Mouse (Mus musculus) lung, adult 2 months (tissue): ENCODE results near the gene Cpxm1. TPM values are rescaled to one million over a fixed set of nuclear protein-coding genes. Genes with fewer than 3 reads are reported as not detected.

Experiments
- DNase-seq: peaks from one replicate; pipeline ENCODE4 v3.0.0; 2022
- H3K4me1 ChIP-seq: fragments of 200-500 bp; 2 replicates; pipeline ENCODE4 v1.6.1; 2011; ENCODE audit warnings: low read length; ENCODE audit not compliant: control insufficient read depth, insufficient read depth
- H3K4me3 ChIP-seq: fragments of 200-500 bp; replicated peaks from 2 replicates; pipeline ENCODE3; 2011; ENCODE audit warnings: low read depth, mild to moderate bottlenecking, control low read depth, low read length; ENCODE audit errors: extremely low read depth
- CTCF ChIP-seq: fragments of 200-500 bp; IDR thresholded peaks from 2 replicates; pipeline ENCODE4 v1.5.1; 2011; ENCODE audit warnings: mild to moderate bottlenecking, low read length, control low read depth; ENCODE audit not compliant: insufficient read depth
- POLR2A ChIP-seq: fragments of 200-500 bp; IDR thresholded peaks from 2 replicates; pipeline ENCODE4 v1.6.1; 2011; ENCODE audit warnings: low read depth, mild to moderate bottlenecking, control low read depth, low read length, borderline replicate concordance; ENCODE audit errors: extremely low read depth
- WGBS: fragments of 180-500 bp; shearing (Covaris S2); methylation state at CpG from one replicate; pipeline ENCODE4 v1.1.7; 2018; 5-methylcytosine and 5-hydroxymethylcytosine counted together
- polyA plus RNA-seq: library from polyadenylated mRNA; depleted of rRNA; stranded (reverse); fragments of >200 nt; gene quantifications from 2 replicates; pipeline ENCODE4 v1.2.3, GENCODE M21; 2012

Cpxm1 gene
- polyA plus RNA-seq, 1 experiment, result 20.5 TPM

GRCm38 (mm10) chr2:130404939-130405338, 7.6 kb upstream of the Cpxm1 start, which contains the start of the genes Gm28372 and 1700020A23Rik:
Gene Gm28372 (plus strand): TSS chr2:130405239.
Gene 1700020A23Rik (plus strand): TSS chr2:130405259.
- TF ChIP-seq POLR2A (no peak), CTCF (no peak)
- 79% methylated on average over 1 of the region's 1 CpGs for WGBS
- Histone ChIP-seq H3K4me1 (no peaks in the 10 kb centered on the region), H3K4me3 (no peak within 1 kb of the TSS)
- DNase-seq, result no peak

- WGBS, result 63% methylated on average over 4 of the region's 4 CpGs
- H3K4me3 ChIP-seq, result no peak overlapping the region
- TF ChIP-seq CTCF (no peak), POLR2A (no peak)
Observed at GRCm38 (mm10) chr2:130401891-130402290, 4.5 kb upstream of the Cpxm1 start.

GRCm38 (mm10) chr2:130400046-130400445, 2.7 kb upstream of the Cpxm1 start:
- 94% methylated on average over 1 of the region's 1 CpGs for WGBS
- Histone ChIP-seq H3K4me3 (no peak overlapping the region), H3K4me1 (no peaks in the 10 kb centered on the region)
- no peak for TF ChIP-seq POLR2A
- TF ChIP-seq CTCF, result no peak
- DNase-seq, result no peak

More at GRCm38 (mm10) chr2:130401891-130402290, 4.5 kb upstream of the Cpxm1 start:
- no peak for DNase-seq
- no peaks in the 10 kb centered on the region for H3K4me1 ChIP-seq

- peak; percentile 21 for DNase-seq
- WGBS, result 16% methylated on average over 14 of the region's 14 CpGs
- H3K4me1 ChIP-seq, result no peaks in the 10 kb centered on the region
- no peak overlapping the region for H3K4me3 ChIP-seq
- TF ChIP-seq POLR2A (no peak), CTCF (no peak)
Observed at GRCm38 (mm10) chr2:130398091-130398490, 717 bp upstream of the Cpxm1 start.

- TF ChIP-seq POLR2A, result no peak
- TF ChIP-seq CTCF, result no peak
- DNase-seq, result no peak
- H3K4me3 ChIP-seq, result no peak overlapping the region
- no peaks in the 10 kb centered on the region for H3K4me1 ChIP-seq
- 94% methylated on average over 11 of the region's 11 CpGs for WGBS
Observed at GRCm38 (mm10) chr2:130395696-130396095, 1.7 kb downstream of the Cpxm1 start.

- DNase-seq, result no peak
- H3K4me3 ChIP-seq, result no peak overlapping the region
- no peaks in the 10 kb centered on the region for H3K4me1 ChIP-seq
- no peak for TF ChIP-seq CTCF
- TF ChIP-seq POLR2A, result no peak
- WGBS, result 80% methylated on average over 3 of the region's 3 CpGs
Observed at GRCm38 (mm10) chr2:130392836-130393235, 4.5 kb downstream of the Cpxm1 start.

GRCm38 (mm10) chr2:130390993-130391625, 6.3 kb downstream of the Cpxm1 start:
- DNase-seq, result no peak
- no peak for TF ChIP-seq CTCF
- TF ChIP-seq POLR2A, result no peak
- WGBS, result 77% methylated on average over 11 of the region's 11 CpGs
- Histone ChIP-seq H3K4me3 (no peak overlapping the region), H3K4me1 (no peaks in the 10 kb centered on the region)

GRCm38 (mm10) chr2:130388796-130389195, 8.6 kb downstream of the Cpxm1 start:
- Histone ChIP-seq H3K4me1 (no peaks in the 10 kb centered on the region), H3K4me3 (no peak overlapping the region)
- DNase-seq, result no peak
- WGBS, result 77% methylated on average over 2 of the region's 2 CpGs
- no peak for TF ChIP-seq CTCF
- TF ChIP-seq POLR2A, result no peak

GRCm38 (mm10) chr2:130386212-130386611, 11.2 kb downstream of the Cpxm1 start:
- TF ChIP-seq POLR2A (no peak), CTCF (no peak)
- no peaks in the 10 kb centered on the region for H3K4me1 ChIP-seq
- WGBS, result 57% methylated on average over 1 of the region's 1 CpGs
- no peak overlapping the region for H3K4me3 ChIP-seq
- no peak for DNase-seq

GRCm38 (mm10) chr2:130383895-130384294, 13.5 kb downstream of the Cpxm1 start:
- H3K4me3 ChIP-seq, result no peak overlapping the region
- H3K4me1 ChIP-seq, result no peaks in the 10 kb centered on the region
- WGBS, result 56% methylated on average over 6 of the region's 6 CpGs
- DNase-seq, result no peak
- TF ChIP-seq CTCF, result no peak
- no peak for TF ChIP-seq POLR2A
